Mouse (Mus musculus) hindbrain, embryonic 12.5 days (tissue): ENCODE results near the gene Pip4p1. TPM values are rescaled to one million over a fixed set of nuclear protein-coding genes. Genes with fewer than 3 reads are reported as not detected.
"Not testable (repeated sequence)": the region's sequence is repeated elsewhere in the genome, so short reads cannot be mapped to it uniquely, and the experiment has no call there.

Source experiments
- ATAC-seq: fragments of 200-750 bp; cut with Nextera tagmentation; 2 replicates; pipeline ENCODE4 v1.8.0; 2017; ENCODE audit warnings: moderate TSS enrichment; ENCODE audit not compliant: low FRiP score
- H3K27ac ChIP-seq: fragments of 300-500 bp; sonication (generic); 2 replicates; pipeline ENCODE4 v1.5.1; 2016; ENCODE audit warnings: mild to moderate bottlenecking
- H3K27me3 ChIP-seq: fragments of 300-500 bp; sonication (generic); 2 replicates; pipeline ENCODE4 v1.6.1; 2016; ENCODE audit warnings: mild to moderate bottlenecking
- H3K36me3 ChIP-seq: fragments of 300-500 bp; sonication (generic); 2 replicates; pipeline ENCODE4 v1.6.1; 2016; ENCODE audit warnings: mild to moderate bottlenecking
- H3K4me1 ChIP-seq: fragments of 300-500 bp; sonication (generic); 2 replicates; pipeline ENCODE4 v1.6.1; 2016
- H3K4me2 ChIP-seq: fragments of 300-500 bp; sonication (generic); replicated peaks from 2 replicates; pipeline ENCODE4 v1.6.1; 2016; ENCODE audit warnings: mild to moderate bottlenecking
- H3K4me3 ChIP-seq: fragments of 300-500 bp; sonication (generic); 2 replicates; pipeline ENCODE4 v1.5.1; 2016; ENCODE audit warnings: mild to moderate bottlenecking
- H3K9ac ChIP-seq: fragments of 300-500 bp; sonication (generic); 2 replicates; pipeline ENCODE4 v1.6.1; 2016; ENCODE audit warnings: mild to moderate bottlenecking, moderate library complexity
- H3K9me3 ChIP-seq: fragments of 300-500 bp; sonication (generic); replicated peaks from 2 replicates; pipeline ENCODE4 v1.6.1; 2016; ENCODE audit warnings: mild to moderate bottlenecking
- WGBS: fragments of 180-500 bp; shearing (Covaris S2); methylation state at CpG from one replicate; pipeline ENCODE4 v1.1.7; 2016; 5-methylcytosine and 5-hydroxymethylcytosine counted together
- polyA plus RNA-seq: library from polyadenylated mRNA; unstranded; fragments of >200 nt; fragmentation: Nextera tagmentation; extraction: Ambion mirVana; gene quantifications from 2 replicates; pipeline ENCODE4 v1.2.1, GENCODE M21; 2016

Gene Pip4p1
- polyA plus RNA-seq: 71.8 and 79.8 TPM in 2 replicates

DNA sequence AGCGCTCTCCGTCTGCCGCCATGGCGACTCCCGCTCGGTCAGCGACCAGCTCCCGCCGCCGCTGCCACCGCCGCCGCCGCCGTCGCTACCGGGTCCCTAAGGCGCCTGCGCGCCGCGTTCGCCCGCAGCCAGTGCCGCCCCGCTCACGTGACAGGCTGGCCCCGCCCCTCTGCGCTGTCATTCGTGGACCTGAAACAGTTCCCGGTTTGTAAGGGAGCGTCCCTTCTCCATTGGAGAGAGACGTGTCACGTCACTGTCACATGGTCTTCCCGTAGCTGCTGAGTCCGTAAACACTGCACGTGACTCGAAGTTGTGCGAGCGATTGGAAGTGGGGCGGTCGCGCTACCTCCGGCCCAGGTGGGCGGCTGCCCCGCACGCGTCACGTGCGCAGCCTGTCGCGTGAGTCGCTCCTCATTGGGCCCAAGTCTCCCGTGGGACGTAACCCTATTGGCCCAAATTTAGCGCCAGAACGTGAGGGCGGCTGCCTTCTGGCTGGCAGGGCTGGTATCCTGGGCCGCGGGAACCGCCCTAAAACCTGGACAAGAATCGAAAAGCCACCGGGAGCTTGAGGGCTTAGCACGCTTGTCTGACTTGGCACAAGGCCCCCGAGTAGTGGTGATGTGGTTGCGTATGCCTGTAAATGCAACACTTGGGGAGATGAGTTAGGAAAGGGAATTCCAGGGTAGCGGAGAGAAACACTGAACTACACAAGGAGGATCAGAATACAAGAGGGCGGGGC is at the start of gene Pip4p1, which contains the start of gene Pnp:
Gene Pip4p1 (minus strand): TSS at position 103 of the 739 bp plus-strand sequence.
Gene Pnp (plus strand): TSS at position 329 of the 739 bp plus-strand sequence.
- peak within 1 kb of the TSS; percentile 96 for H3K9ac ChIP-seq
- peak within 1 kb of the TSS; percentile 85 for H3K4me2 ChIP-seq
- peaks cover 31% of the 10 kb centered on the region for H3K36me3 ChIP-seq
- ATAC-seq: peak; percentile 99
- H3K27me3 ChIP-seq: no peaks in the 10 kb centered on the region
- H3K4me3 ChIP-seq: peak within 1 kb of the TSS; percentile 97
- H3K27ac ChIP-seq: peak within 1 kb of the TSS; percentile 88
- peaks cover 26% of the 10 kb centered on the region for H3K4me1 ChIP-seq
- under 1% methylated on average over 68 of the region's 68 CpGs for WGBS
- no peaks in the 10 kb centered on the region for H3K9me3 ChIP-seq

DNA sequence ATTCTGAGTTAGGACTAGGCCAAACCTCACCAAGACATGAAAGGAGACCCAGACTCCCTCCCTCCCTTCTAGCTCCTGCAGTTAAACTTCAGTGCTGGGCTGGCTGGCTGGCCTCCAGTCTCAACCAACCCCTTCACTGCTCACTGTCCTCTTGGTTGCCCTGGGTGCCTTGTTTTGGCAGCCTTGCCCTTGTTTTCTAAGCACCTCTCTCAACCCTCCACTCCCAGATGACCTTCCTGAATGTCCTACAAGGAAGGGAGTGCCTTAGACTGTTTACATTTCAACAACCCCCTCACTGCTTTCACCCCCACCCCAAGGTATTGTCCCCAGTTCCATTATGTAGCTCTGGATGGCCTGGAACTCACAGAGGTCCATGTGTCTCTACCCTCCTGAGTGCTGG is 49.0 kb upstream of the Pip4p1 start:
- no peaks in the 10 kb centered on the region for H3K9me3 ChIP-seq
- no peaks in the 10 kb centered on the region for H3K4me1 ChIP-seq
- no peaks in the 10 kb centered on the region for H3K36me3 ChIP-seq
- H3K4me3 ChIP-seq: no peak overlapping the region
- H3K27ac ChIP-seq: no peak overlapping the region
- ATAC-seq: no peak
- no peak overlapping the region for H3K9ac ChIP-seq
- H3K4me2 ChIP-seq: no peak overlapping the region
- H3K27me3 ChIP-seq: no peaks in the 10 kb centered on the region

DNA sequence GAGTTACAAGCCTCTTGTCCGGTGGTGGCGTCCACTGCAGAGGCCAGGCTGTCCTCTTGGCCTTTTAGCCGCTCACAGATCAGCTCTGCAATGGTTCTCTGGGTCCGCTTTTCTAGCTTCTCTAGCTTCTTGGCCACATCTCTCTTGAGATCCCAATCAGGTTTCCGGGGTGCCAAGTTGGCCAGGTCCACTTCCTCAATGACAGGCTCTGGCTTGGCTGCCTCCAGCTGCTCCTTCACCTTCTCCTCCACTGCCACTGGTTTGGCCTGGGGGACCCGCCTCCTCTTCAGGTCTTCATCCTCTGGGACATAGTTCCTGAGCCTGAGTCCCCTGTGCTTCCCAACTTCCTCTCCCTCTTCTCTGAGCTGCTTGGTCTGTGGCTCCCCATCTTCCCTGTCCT is 47.8 kb upstream of the Pip4p1 start:
- not testable (repeated sequence) for H3K9me3 ChIP-seq, H3K9ac ChIP-seq, H3K36me3 ChIP-seq, ATAC-seq, H3K4me2 ChIP-seq, H3K27ac ChIP-seq, H3K4me1 ChIP-seq, H3K4me3 ChIP-seq, H3K27me3 ChIP-seq
- WGBS: 93% methylated on average over 6 of the region's 6 CpGs

DNA sequence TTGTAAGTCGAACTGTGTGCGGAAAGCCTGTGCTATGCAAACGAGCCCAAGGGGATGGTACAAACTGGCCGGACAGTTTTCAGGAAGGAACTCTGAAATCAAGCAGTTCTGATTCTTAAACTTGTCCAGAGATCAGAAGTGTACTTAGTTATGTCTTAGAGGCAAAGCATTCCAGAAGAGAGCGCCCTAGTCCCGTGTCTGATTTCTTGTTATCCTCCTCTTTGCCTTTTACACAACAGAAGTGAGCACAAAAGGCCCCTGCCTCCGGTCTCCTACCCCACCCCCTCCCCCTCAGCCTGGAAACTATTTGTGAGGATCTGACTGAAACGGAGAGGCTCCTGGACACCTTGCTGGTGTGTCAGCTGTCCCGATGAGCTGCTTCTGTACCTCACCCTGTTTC is 46.0 kb upstream of the Pip4p1 start:
- H3K9ac ChIP-seq: peak overlapping the region; percentile 27; the same call in 1 of the 2 replicates
- no peaks in the 10 kb centered on the region for H3K36me3 ChIP-seq
- H3K9me3 ChIP-seq: no peaks in the 10 kb centered on the region
- no peak overlapping the region for H3K4me3 ChIP-seq
- no peak overlapping the region for H3K27ac ChIP-seq
- H3K27me3 ChIP-seq: no peaks in the 10 kb centered on the region
- ATAC-seq: no peak
- H3K4me1 ChIP-seq: no peaks in the 10 kb centered on the region
- H3K4me2 ChIP-seq: 0 out of 2 replicates have a peak overlapping the region, but pooled peaks have one; percentile 25
- 24% methylated on average over 9 of the region's 9 CpGs for WGBS

DNA sequence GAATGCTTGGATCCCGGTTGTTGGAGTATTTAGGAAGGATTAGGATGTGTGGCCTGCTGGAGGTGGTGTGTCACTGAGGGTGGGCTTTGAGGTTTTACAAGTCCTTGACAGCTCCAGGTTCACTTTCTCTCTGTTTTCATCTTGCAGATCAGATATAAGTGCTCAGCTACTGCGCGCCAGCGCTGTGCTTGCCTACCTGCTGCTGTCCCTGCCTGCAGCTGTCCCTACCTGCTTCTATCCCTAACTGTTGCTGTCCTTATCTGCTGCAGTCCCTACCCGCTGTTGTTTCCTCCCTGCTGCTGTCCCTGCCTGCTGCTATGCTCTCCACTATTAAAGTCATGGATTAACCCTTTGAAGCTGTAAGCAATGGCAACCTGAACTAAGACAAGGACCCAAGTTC is 44.3 kb upstream of the Pip4p1 start:
- Histone ChIP-seq H3K9me3 (no peaks in the 10 kb centered on the region), H3K36me3 (no peaks in the 10 kb centered on the region), H3K9ac (no peak overlapping the region), H3K4me3 (no peak overlapping the region), H3K4me2 (no peak overlapping the region), H3K27ac (no peak overlapping the region), H3K4me1 (peaks cover 2% of the 10 kb centered on the region; the same call in 1 of the 2 replicates), H3K27me3 (no peaks in the 10 kb centered on the region)
- 64% methylated on average over 5 of the region's 5 CpGs for WGBS
- no peak for ATAC-seq

DNA sequence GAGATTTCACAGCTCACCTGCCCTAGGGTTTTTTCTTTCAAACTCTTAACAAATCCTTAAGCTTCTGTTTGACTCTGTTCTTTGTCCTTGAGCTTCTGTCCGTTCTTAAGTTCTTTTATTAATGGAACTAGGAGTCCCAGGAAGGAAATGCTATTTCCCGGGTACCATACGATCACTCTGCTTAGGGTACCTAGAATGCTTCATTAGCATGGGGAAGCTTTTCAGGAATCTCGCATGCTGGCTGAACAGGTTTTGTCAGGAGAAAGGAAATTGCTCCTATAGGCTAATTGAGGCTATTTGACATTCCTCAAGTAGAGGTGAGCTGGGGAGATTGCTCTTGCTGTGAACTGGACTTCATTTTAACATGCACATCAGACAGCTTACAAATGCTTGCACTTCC is 43.0 kb upstream of the Pip4p1 start:
- WGBS: 65% methylated on average over 4 of the region's 4 CpGs
- H3K4me2 ChIP-seq: no peak overlapping the region
- no peaks in the 10 kb centered on the region for H3K27me3 ChIP-seq
- no peak overlapping the region for H3K9ac ChIP-seq
- ATAC-seq: no peak
- H3K9me3 ChIP-seq: no peaks in the 10 kb centered on the region
- no peak overlapping the region for H3K27ac ChIP-seq
- no peaks in the 10 kb centered on the region for H3K36me3 ChIP-seq
- no peak overlapping the region for H3K4me3 ChIP-seq
- H3K4me1 ChIP-seq: peaks cover 8% of the 10 kb centered on the region; the same call in 1 of the 2 replicates

DNA sequence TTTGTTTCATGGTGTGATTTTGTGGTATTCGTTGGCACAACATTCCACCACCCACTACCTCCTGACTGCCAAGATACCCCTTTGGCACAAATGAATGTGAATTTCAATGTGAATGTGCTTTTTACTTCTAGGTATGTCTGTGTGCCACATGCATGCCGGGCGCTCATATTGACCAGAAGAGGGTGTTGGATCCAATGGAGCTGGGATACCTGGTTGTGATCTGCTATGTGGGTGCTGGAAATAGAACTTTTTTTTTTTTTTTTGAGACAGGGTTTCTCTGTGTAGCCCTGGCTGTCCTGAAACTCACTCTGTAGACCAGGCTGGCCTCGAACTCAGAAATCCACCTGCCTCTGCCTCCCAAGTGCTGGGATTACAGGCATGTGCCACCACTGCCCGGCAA is 42.4 kb upstream of the Pip4p1 start:
- not testable (repeated sequence) for H3K4me3 ChIP-seq, ATAC-seq, H3K4me2 ChIP-seq, H3K27ac ChIP-seq, H3K36me3 ChIP-seq, H3K4me1 ChIP-seq, H3K27me3 ChIP-seq, H3K9me3 ChIP-seq, H3K9ac ChIP-seq
- 96% methylated on average over 5 of the region's 5 CpGs for WGBS

DNA sequence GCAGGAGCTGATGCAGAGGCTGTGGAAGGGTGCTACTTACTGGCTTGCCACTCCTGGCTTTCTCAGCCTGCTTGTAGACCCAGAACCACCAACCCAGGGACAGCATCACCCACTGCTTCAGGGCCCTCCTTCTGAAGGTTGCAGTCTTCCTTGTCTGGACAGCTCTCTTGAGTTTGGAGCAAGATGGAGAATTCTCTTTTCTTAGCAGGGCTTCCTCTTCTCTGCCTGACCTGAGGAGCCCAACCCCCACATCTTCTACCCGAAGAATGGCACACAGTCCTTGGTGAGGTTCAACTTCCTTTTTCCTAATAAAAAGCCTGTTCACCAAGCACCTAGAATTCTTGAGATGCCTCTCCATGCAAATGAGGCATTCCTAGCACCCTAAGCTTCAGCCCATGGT is 40.2 kb upstream of the Pip4p1 start:
- no peaks in the 10 kb centered on the region for H3K36me3 ChIP-seq
- no peak for ATAC-seq
- no peak overlapping the region for H3K4me3 ChIP-seq
- peaks cover 8% of the 10 kb centered on the region; the same call in 1 of the 2 replicates for H3K4me1 ChIP-seq
- no peaks in the 10 kb centered on the region for H3K9me3 ChIP-seq
- H3K27me3 ChIP-seq: no peaks in the 10 kb centered on the region
- no peak overlapping the region for H3K27ac ChIP-seq
- WGBS: 73% methylated on average over 1 of the region's 1 CpGs
- no peak overlapping the region for H3K9ac ChIP-seq
- H3K4me2 ChIP-seq: no peak overlapping the region

DNA sequence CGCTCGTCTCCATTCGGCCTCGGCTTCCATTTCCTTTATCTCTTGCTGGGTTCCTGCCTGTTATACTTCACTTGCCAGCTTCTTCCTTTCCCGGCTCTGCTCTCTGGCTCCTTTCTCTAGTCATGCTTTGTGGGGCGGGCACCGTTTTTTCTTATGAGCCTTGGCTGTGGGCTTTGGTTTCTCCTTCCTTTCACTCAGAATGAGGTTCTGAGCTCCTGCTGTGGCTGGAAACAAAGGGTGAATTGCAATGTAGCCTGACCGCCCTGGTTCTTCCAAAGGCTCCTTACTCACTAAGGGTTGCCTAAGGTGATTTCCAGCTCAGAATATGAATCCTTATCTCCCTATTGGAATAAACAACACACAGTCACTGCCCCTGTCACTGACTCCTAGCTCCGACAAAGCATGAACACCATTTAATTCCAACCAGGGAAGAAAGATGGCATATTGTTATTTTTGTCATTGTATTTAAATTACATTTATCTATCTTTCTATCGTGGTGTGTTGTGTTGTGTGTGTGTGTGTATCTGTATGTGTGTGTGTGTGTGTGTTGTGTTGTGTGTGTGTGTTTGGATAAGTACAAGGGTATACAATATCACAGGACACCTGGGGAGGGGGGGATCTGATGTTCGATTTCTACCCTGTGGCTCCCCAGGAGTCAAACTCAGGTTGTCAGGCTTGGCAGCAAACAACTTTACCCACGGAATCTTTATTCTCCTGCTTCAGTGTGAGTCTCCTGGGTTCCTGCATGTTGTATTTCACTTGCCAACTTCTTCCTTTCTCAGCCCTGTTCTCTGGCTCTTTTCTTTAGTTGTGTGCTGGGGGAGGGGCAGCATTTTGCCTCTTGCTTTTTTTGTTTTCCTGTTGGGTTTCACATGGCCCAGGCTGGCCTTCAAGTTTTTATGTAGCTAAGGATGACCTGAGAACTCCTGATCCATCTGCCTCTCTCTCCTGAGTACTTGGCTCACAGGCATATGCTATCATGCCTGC is 39.2 kb upstream of the Pip4p1 start:
- Histone ChIP-seq H3K9me3 (no peaks in the 10 kb centered on the region), H3K4me3 (no peak overlapping the region), H3K4me1 (peaks cover 8% of the 10 kb centered on the region; the same call in 1 of the 2 replicates), H3K4me2 (peak overlapping the region; percentile 17; the same call in 1 of the 2 replicates), H3K9ac (no peak overlapping the region), H3K36me3 (no peaks in the 10 kb centered on the region), H3K27ac (no peak overlapping the region), H3K27me3 (no peaks in the 10 kb centered on the region)
- ATAC-seq: no peak
- 16% methylated on average over 12 of the region's 12 CpGs for WGBS

DNA sequence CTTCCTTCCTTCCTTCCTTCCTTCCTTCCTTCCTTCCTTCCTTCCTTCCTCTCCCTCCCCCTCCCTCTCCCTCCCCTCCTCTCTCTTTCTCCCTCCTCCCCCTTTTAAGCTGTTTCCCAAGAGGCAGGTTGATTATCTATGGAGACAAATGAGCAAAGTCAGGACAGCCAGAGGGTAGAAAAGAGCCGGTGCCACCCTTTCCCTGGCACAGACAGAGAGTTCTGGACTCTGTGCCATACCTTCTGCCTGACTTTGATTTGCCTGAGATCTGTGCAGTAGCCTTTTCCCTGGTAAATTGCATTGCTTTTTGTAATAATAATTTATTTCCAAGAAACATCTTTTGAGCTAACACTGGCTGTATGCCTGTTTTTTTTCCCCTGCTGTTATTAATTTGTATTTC is 38.4 kb upstream of the Pip4p1 start:
- no peak for ATAC-seq
- Histone ChIP-seq H3K27ac (no peak overlapping the region), H3K4me2 (no peak overlapping the region), H3K36me3 (no peaks in the 10 kb centered on the region), H3K27me3 (no peaks in the 10 kb centered on the region), H3K4me3 (no peak overlapping the region), H3K9ac (no peak overlapping the region), H3K9me3 (no peaks in the 10 kb centered on the region), H3K4me1 (peaks cover 8% of the 10 kb centered on the region; the same call in 1 of the 2 replicates)
- WGBS: 5% methylated on average over 1 of the region's 1 CpGs

DNA sequence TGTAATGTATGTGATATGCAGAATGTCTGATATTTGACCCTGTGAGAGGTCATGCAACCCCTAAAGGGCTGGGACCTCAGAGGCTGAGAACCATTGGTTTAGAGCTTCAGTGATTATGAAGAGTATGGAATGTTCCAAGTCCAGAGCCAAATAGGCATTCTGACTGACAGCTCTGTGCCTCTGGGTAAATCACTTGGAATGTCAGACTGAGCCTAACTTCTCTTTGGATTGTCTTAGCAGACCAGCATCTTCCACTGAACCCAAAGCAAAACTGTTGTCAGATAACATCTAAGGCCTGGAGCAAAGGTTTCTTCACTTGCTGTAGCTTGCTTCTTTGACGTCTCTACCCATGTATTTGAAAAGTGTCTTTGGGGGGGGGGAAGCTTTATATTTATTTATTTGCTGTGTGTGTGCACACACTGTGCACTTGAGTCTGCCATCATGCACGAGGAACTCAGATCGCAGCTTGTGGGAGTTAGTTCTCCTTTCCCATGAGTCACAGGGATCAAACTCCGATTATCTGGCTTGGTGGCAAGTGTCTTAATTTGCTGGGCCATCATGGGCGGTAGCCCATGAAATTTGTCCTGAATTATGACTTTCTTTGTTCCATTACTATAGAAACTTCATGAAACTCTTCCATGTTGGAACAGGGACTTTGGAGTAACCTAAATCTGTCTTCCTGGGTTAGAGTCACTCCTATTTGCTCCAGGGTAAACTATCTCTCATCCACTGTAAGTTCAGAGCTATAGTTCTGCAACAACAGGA is 37.7 kb upstream of the Pip4p1 start:
- no peak overlapping the region for H3K4me2 ChIP-seq
- H3K9ac ChIP-seq: no peak overlapping the region
- H3K27ac ChIP-seq: no peak overlapping the region
- H3K36me3 ChIP-seq: no peaks in the 10 kb centered on the region
- no peaks in the 10 kb centered on the region for H3K9me3 ChIP-seq
- H3K27me3 ChIP-seq: no peaks in the 10 kb centered on the region
- ATAC-seq: no peak
- H3K4me1 ChIP-seq: peaks cover 8% of the 10 kb centered on the region; the same call in 1 of the 2 replicates
- H3K4me3 ChIP-seq: no peak overlapping the region
- WGBS: 83% methylated on average over 5 of the region's 5 CpGs
